Comparison of ENCODE assay signal across 9 mouse cellular contexts in the genomic region with DNA sequence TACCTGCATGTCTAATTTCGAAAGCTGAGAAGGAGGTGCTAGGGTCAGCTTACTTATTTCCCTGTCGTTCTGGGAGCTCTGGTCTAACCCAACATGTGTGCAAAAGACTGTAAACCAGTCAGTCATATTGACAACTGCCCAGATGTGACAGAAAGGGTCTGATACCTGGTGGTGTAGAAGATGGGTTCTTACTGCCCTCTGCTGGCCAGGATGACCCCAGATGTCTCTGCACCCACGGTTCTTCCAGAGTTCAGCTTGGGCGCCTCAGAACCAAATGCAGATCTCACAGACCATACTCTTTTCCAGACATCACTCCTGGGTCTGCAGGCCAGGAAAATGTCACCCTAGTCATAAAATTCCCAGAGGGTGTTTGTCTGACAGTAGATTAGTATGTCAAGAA. TPM values are rescaled to one million over a fixed set of nuclear protein-coding genes. Genes with fewer than 3 reads are reported as not detected.
DNase-seq lines count a peak whose midpoint lies in the region; ATAC-seq and TF ChIP-seq lines count a peak whose summit lies in the region.
"Had no signal": no experiment of that assay in that cellular context is flagged by ENCODE, and none has a peak within 500 bp of the region (broad histone marks: within the 10 kb centered on the region; RNA-seq: fewer than 3 reads in every experiment).

No protein-coding gene starts in this region.

- H3K9me3 ChIP-seq in hindbrain, postnatal 0 days (ENCODE audit: low read length): no peaks in the 10 kb centered on the region
- no peaks in the 10 kb centered on the region for H3K9me3 ChIP-seq in hindbrain, embryonic 12.5 days (replicated peaks)
- H3K9me3 ChIP-seq in ES-Bruce4 (replicated peaks; ENCODE audit: control insufficient read depth, insufficient read depth, low read length, poor library complexity, severe bottlenecking): no peaks in the 10 kb centered on the region
- no peaks in the 10 kb centered on the region for H3K9me3 ChIP-seq in intestine, embryonic 15.5 days
- H3K9me3 ChIP-seq: limb, embryonic 13.5 days had no signal

- no peaks in the 10 kb centered on the region for H3K27me3 ChIP-seq in hindbrain, postnatal 0 days (ENCODE audit: insufficient read depth, low read length)
- no peaks in the 10 kb centered on the region for H3K27me3 ChIP-seq in hindbrain, embryonic 12.5 days
- H3K27me3 ChIP-seq in ES-Bruce4 (ENCODE audit: control insufficient read depth, insufficient read depth, low read length, poor library complexity, severe bottlenecking): no peaks in the 10 kb centered on the region
- no peaks in the 10 kb centered on the region for H3K27me3 ChIP-seq in intestine, embryonic 15.5 days (replicated peaks)
- H3K27me3 ChIP-seq: limb, embryonic 13.5 days had no signal

- TF ChIP-seq POLR2A in ES-Bruce4 (IDR thresholded peaks at IDR 0.05; ENCODE audit: insufficient read depth, low read length): no peak

- H3K4me3 ChIP-seq in hindbrain, postnatal 0 days (ENCODE audit: low read length): no peak overlapping the region
- H3K4me3 ChIP-seq in hindbrain, embryonic 12.5 days: no peak overlapping the region
- no peak overlapping the region for H3K4me3 ChIP-seq in ES-Bruce4 (ENCODE audit: low read depth, low read length)
- no peak overlapping the region for H3K4me3 ChIP-seq in intestine, embryonic 15.5 days (replicated peaks)
- H3K4me3 ChIP-seq: limb, embryonic 13.5 days had no signal

- TF ChIP-seq CTCF in hindbrain, postnatal 0 days (IDR thresholded peaks at IDR 0.05; ENCODE audit: low read depth): peak; percentile 56
- peak; percentile 72 for TF ChIP-seq CTCF in ES-Bruce4 (IDR thresholded peaks at IDR 0.05; ENCODE audit: low read depth, low read length)

- TF ChIP-seq EP300 in ES-Bruce4 (IDR thresholded peaks at IDR 0.05; ENCODE audit: insufficient read depth, low read depth, low read length): no peak

- H3K9ac ChIP-seq in hindbrain, postnatal 0 days (replicated peaks; ENCODE audit: low read length): no peak overlapping the region
- no peak overlapping the region for H3K9ac ChIP-seq in hindbrain, embryonic 12.5 days
- H3K9ac ChIP-seq in ES-Bruce4 (ENCODE audit: low read depth, poor library complexity, severe bottlenecking): no peak overlapping the region
- no peak overlapping the region for H3K9ac ChIP-seq in intestine, embryonic 15.5 days
- H3K9ac ChIP-seq: limb, embryonic 13.5 days had no signal

- no peaks in the 10 kb centered on the region for H3K4me1 ChIP-seq in hindbrain, postnatal 0 days (ENCODE audit: insufficient read depth, low read length)
- H3K4me1 ChIP-seq in hindbrain, embryonic 12.5 days: no peaks in the 10 kb centered on the region
- H3K4me1 ChIP-seq in ES-Bruce4 (ENCODE audit: control insufficient read depth, insufficient read depth, low read length): no peaks in the 10 kb centered on the region
- H3K4me1 ChIP-seq in intestine, embryonic 15.5 days (replicated peaks): no peaks in the 10 kb centered on the region
- H3K4me1 ChIP-seq: limb, embryonic 13.5 days had no signal

- H3K36me3 ChIP-seq in hindbrain, postnatal 0 days (ENCODE audit: insufficient read depth, low read length): no peaks in the 10 kb centered on the region
- H3K36me3 ChIP-seq in hindbrain, embryonic 12.5 days: no peaks in the 10 kb centered on the region
- H3K36me3 ChIP-seq in ES-Bruce4 (ENCODE audit: control insufficient read depth, insufficient read depth, low read length, poor library complexity, severe bottlenecking): no peaks in the 10 kb centered on the region
- H3K36me3 ChIP-seq in intestine, embryonic 15.5 days: no peaks in the 10 kb centered on the region
- H3K36me3 ChIP-seq: limb, embryonic 13.5 days had no signal

- peak; percentile 32 for DNase-seq in hindbrain, postnatal 0 days (ENCODE audit: low spot score)
- DNase-seq in embryo, embryonic 9.5 days (ENCODE audit: extremely low spot score): peak; percentile 38
- DNase-seq in lung, postnatal 4 days: peak; percentile 37 to 68
- DNase-seq in thymus, postnatal 0 days (ENCODE audit: low spot score): peak; percentile 68
- no peak for DNase-seq in cerebellum, adult 9-11 months

- H3K4me2 ChIP-seq in hindbrain, postnatal 0 days (ENCODE audit: low read depth, low read length): no peak overlapping the region
- no peak overlapping the region for H3K4me2 ChIP-seq in hindbrain, embryonic 12.5 days (replicated peaks)
- no peak overlapping the region for H3K4me2 ChIP-seq in intestine, embryonic 15.5 days (replicated peaks)
- H3K4me2 ChIP-seq: limb, embryonic 13.5 days had no signal

- no peak for ATAC-seq in hindbrain, postnatal 0 days
- no peak for ATAC-seq in hindbrain, embryonic 12.5 days (ENCODE audit: low FRiP score)
- peak; percentile 66 for ATAC-seq in intestine, embryonic 15.5 days

- WGBS in hindbrain, postnatal 0 days: 53% methylated on average over 4 of the region's 4 CpGs
- 55% methylated on average over 4 of the region's 4 CpGs for WGBS in hindbrain, embryonic 12.5 days
- 38% methylated on average over 4 of the region's 4 CpGs for WGBS in intestine, embryonic 15.5 days

- no peak overlapping the region for H3K27ac ChIP-seq in hindbrain, postnatal 0 days
- no peak overlapping the region for H3K27ac ChIP-seq in hindbrain, embryonic 12.5 days
- H3K27ac ChIP-seq in ES-Bruce4 (ENCODE audit: insufficient read depth, low read length): no peak overlapping the region
- H3K27ac ChIP-seq in intestine, embryonic 15.5 days: no peak overlapping the region
- H3K27ac ChIP-seq: limb, embryonic 13.5 days had no signal

RNA-seq across cellular contexts. Expression of a gene that starts 51.9 kb away (rescaled TPM):
- 40.4 and 57.2 TPM in 2 replicates for total RNA-seq in hindbrain, postnatal 0 days (2014; rRNA removed)
- 15.8 and 16.7 TPM in 2 replicates for polyA plus RNA-seq in hindbrain, postnatal 0 days (2015; fragmentation: Nextera tagmentation; extraction: Ambion mirVana)
- polyA plus RNA-seq in hindbrain, embryonic 12.5 days (2016; fragmentation: Nextera tagmentation; extraction: Ambion mirVana): 4.9 and 6.7 TPM in 2 replicates
- 14.2 and 22.2 TPM in 2 replicates for polyA plus RNA-seq in ES-Bruce4 (2011; ENCODE audit: insufficient read depth, insufficient read length, low read depth, missing spikeins)
- 3.0 and 3.9 TPM in 2 replicates for polyA plus RNA-seq in intestine, embryonic 15.5 days (2015; fragmentation: Nextera tagmentation; extraction: Ambion mirVana)
- 4.3 and 6.1 TPM in 2 replicates for polyA plus RNA-seq in thymus, postnatal 0 days (2015; fragmentation: Nextera tagmentation; extraction: Ambion mirVana)
